Mouse (Mus musculus) neutrophil, adult 59 days (primary cell): ENCODE results near the gene Arvcf. TPM values are rescaled to one million over a fixed set of nuclear protein-coding genes. Genes with fewer than 3 reads are reported as not detected.

Source experiments
- total RNA-seq, 2 experiments: library from RNA; stranded (reverse); gene quantifications; 1 replicate in 1 of 2; 2 replicates in 1 of 2; pipeline ENCODE4 v1.2.4; 2023

The Arvcf gene
- total RNA-seq = 1 to 10 TPM; 5.1 TPM

GRCm38 (mm10) chr16:18347931-18348600 is at the start of gene Arvcf, which contains the start of gene Tango2:
TSS of gene Arvcf (plus strand) at chr16:18348182.
TSS of gene Tango2 (minus strand) at chr16:18348103.

DNA sequence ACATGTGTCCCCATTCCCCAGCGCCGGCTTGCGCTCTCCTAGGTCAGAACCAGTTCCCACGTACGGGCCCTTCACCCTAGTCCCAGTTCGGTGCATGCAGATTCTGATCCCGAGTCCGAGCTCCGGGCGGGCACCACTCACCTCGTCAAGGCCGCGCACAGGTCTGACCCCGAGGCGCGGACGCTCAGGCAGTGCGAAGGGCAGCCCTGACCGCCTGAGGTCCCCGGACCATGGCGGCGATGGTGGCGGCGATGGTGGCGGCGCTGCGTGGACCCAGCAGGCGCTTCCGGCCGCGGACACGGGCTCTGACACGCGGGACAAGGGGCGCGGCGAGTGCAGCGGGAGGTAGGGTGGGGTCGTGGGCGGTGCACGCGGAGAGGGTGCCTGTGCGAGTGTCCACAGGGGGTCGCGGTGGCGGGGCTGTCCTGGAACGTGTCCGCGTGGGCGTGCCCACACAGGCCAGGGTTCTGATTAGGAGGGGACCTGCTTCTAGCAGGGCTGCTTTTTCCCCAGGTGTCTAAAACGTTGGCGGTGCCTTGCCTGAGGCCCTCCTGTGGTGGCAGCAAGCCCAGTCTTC is 78.3 kb downstream of the Arvcf start, which contains the start of gene Txnrd2:
TSS of gene Txnrd2 (plus strand) at position 170 of the 577 bp plus-strand sequence.

DNA sequence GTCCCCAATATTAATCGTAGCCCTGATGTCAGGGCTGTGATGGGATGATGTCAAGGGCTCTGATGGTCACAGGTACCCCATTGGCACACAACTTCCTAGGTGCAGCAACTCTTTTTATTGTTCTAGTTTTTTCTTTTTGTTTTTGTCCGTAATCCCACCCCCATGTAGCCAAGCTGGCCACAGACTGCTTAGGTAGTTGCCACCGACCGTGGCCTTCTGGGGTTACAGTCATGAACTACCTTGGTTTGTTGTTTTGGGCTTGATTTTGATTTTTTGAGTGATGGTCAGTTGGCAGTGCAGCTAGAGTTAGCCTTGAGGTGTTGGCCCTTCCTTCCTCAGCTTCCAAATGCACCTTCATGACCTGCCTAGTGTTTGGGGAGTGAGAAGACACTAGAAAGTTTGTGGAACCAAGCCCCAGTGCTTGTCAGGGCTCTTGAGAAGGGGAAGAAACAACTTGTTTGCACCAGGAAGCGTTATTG is 78.9 kb downstream of the Arvcf start, which contains the start of gene Comt:
TSS of gene Comt (minus strand) at position 51 of the 479 bp plus-strand sequence.

Other genes starting within 250 kb of the Arvcf start
- gene Rtn4r, start 220.5 kb upstream of the Arvcf start, total RNA-seq = under 1 TPM; 0.20 to 0.42 TPM
- gene Ccdc188, start 130.3 kb upstream of the Arvcf start, total RNA-seq = not detected
- 1 to 10 TPM; 3.7 to 4.9 TPM for gene Zdhhc8, start 113.0 kb upstream of the Arvcf start, total RNA-seq
- gene Trmt2a, start 99.5 kb upstream of the Arvcf start, total RNA-seq = 10 to 100 TPM; 42.3 to 55.1 TPM
- 10 to 100 TPM; 59.0 to 64.4 TPM for gene Ranbp1, start 99.5 kb upstream of the Arvcf start, total RNA-seq
- gene Gm49776, start 89.9 kb upstream of the Arvcf start, total RNA-seq = not detected
- 10 to 100 TPM; 19.0 to 24.1 TPM for gene Dgcr8, start 58.9 kb upstream of the Arvcf start, total RNA-seq
- gene Tango2, start 79 bp upstream of the Arvcf start, total RNA-seq = 10 to 100 TPM; 26.4 to 26.6 TPM
- gene Txnrd2, start 78.2 kb downstream of the Arvcf start, total RNA-seq = 10 to 100 TPM; 10.8 to 11.2 TPM
- 10 to 100 TPM; 29.2 to 31.2 TPM for gene Comt, start 78.7 kb downstream of the Arvcf start, total RNA-seq
- gene Gnb1l, start 150.5 kb downstream of the Arvcf start, total RNA-seq = 1 to 10 TPM; 2.0 to 2.2 TPM
- gene Rtl10, start 150.7 kb downstream of the Arvcf start, total RNA-seq = 1 to 10 TPM; 2.1 to 2.4 TPM
- gene Tbx1, start 242.5 kb downstream of the Arvcf start, total RNA-seq = not detected